Mouse (Mus musculus) spleen, adult 10 weeks (tissue): ENCODE results near the gene Cacna1i. TPM values are rescaled to one million over a fixed set of nuclear protein-coding genes. Genes with fewer than 3 reads are reported as not detected.

Experiments used
- polyA plus RNA-seq: library from polyadenylated mRNA; stranded (reverse); fragments of 350-450 nt; fragmentation: Illumina TruSeq; extraction: RNeasy Lipid Tissue Mini Kit (QIAGEN cat#74804); gene quantifications from one replicate; pipeline ENCODE4 v1.2.3, GENCODE M21; 2015; ENCODE audit warnings: low replicate concordance; ENCODE audit not compliant: insufficient read depth

Cacna1i gene
- polyA plus RNA-seq = 11.5 TPM

GRCm38 (mm10) chr15:80286851-80287415, at the start of gene Cacna1i:
Gene Cacna1i (plus strand): TSS chr15:80287238.

GRCm38 (mm10) chr15:80254847-80255645, 32.0 kb upstream of the Cacna1i start, which contains the start of gene Atf4:
Gene Atf4 (plus strand): TSS chr15:80255184.

GRCm38 (mm10) chr15:80263610-80264575, 23.1 kb upstream of the Cacna1i start, which contains the start of gene Rps19bp1:
Gene Rps19bp1 (minus strand): TSS chr15:80264315.

Other genes with a start within 250 kb of the Cacna1i start
- 0.41 TPM for gene Syngr1, start 195.9 kb upstream of the Cacna1i start, polyA plus RNA-seq
- 1,491 TPM for gene Rpl3, start 195.4 kb upstream of the Cacna1i start, polyA plus RNA-seq
- gene Tab1, start 154.1 kb upstream of the Cacna1i start, polyA plus RNA-seq = 5.5 TPM
- 4.2 TPM for gene Mgat3, start 113.5 kb upstream of the Cacna1i start, polyA plus RNA-seq
- 17.5 TPM for gene Mief1, start 53.2 kb upstream of the Cacna1i start, polyA plus RNA-seq
- not detected for gene AC140267.1, start 51.4 kb upstream of the Cacna1i start, polyA plus RNA-seq
- 179 TPM for gene Atf4, start 32.1 kb upstream of the Cacna1i start, polyA plus RNA-seq
- gene Rps19bp1, start 22.9 kb upstream of the Cacna1i start, polyA plus RNA-seq = 16.5 TPM